Mouse (Mus musculus): ENCODE results near the gene Hsd17b12.

Gene Hsd17b12

GRCm38 (mm10) chr2:94069482-94069881 lies 88.3 kb downstream of the Hsd17b12 start:
- no peak for DNase-seq (ENCODE audit: low spot score)

GRCm38 (mm10) chr2:94066540-94067135 lies 91.1 kb downstream of the Hsd17b12 start:
- no peak for DNase-seq (ENCODE audit: low spot score)

- no peak for DNase-seq (ENCODE audit: low spot score)
These were observed 91.6 kb downstream of the Hsd17b12 start for GRCm38 (mm10) chr2:94066120-94066519.

GRCm38 (mm10) chr2:94062791-94063190 lies 95.0 kb downstream of the Hsd17b12 start:
- DNase-seq (ENCODE audit: low spot score) = no peak

- no peak for DNase-seq (ENCODE audit: low spot score)
These were observed 98.3 kb downstream of the Hsd17b12 start for GRCm38 (mm10) chr2:94059459-94059858.

GRCm38 (mm10) chr2:94054813-94055212 lies 103.0 kb downstream of the Hsd17b12 start:
- DNase-seq (ENCODE audit: low spot score) = no peak

- DNase-seq (ENCODE audit: low spot score) = no peak
These were observed 105.8 kb downstream of the Hsd17b12 start for GRCm38 (mm10) chr2:94051952-94052351.

- no peak for DNase-seq (ENCODE audit: low spot score)
These were observed 106.9 kb downstream of the Hsd17b12 start for GRCm38 (mm10) chr2:94050901-94051300.

- DNase-seq (ENCODE audit: low spot score) = no peak
These were observed 108.1 kb downstream of the Hsd17b12 start for GRCm38 (mm10) chr2:94049471-94050176.

GRCm38 (mm10) chr2:94048733-94049470 lies 108.9 kb downstream of the Hsd17b12 start:
- DNase-seq (ENCODE audit: low spot score) = no peak

GRCm38 (mm10) chr2:94048271-94048670 lies 109.5 kb downstream of the Hsd17b12 start:
- no peak for DNase-seq (ENCODE audit: low spot score)

GRCm38 (mm10) chr2:94045411-94046090 lies 112.2 kb downstream of the Hsd17b12 start:
- DNase-seq (ENCODE audit: low spot score) = no peak

- no peak for DNase-seq (ENCODE audit: low spot score)
These were observed 113.6 kb downstream of the Hsd17b12 start for GRCm38 (mm10) chr2:94044174-94044573.

- no peak for DNase-seq (ENCODE audit: low spot score)
These were observed 114.1 kb downstream of the Hsd17b12 start for GRCm38 (mm10) chr2:94043662-94044061.

- DNase-seq (ENCODE audit: low spot score) = no peak
These were observed 115.3 kb downstream of the Hsd17b12 start for GRCm38 (mm10) chr2:94042461-94042860.

- DNase-seq (ENCODE audit: low spot score) = no peak
These were observed 117.2 kb downstream of the Hsd17b12 start for GRCm38 (mm10) chr2:94040391-94041125.

- DNase-seq (ENCODE audit: low spot score) = peak; percentile 35
These were observed 122.1 kb downstream of the Hsd17b12 start for GRCm38 (mm10) chr2:94035428-94036331.

- DNase-seq (ENCODE audit: low spot score) = no peak
These were observed 127.2 kb downstream of the Hsd17b12 start for GRCm38 (mm10) chr2:94030602-94031001.

GRCm38 (mm10) chr2:94024637-94025036 lies 133.1 kb downstream of the Hsd17b12 start:
- DNase-seq (ENCODE audit: low spot score) = no peak
